Mouse (Mus musculus) cerebellum, adult 8-10 months (tissue): Measurements from ENCODE around the gene Ciz1.

Experiments used
- DNase-seq: peaks from one replicate; pipeline ENCODE4 v3.0.0; 2022

The Ciz1 gene

DNA sequence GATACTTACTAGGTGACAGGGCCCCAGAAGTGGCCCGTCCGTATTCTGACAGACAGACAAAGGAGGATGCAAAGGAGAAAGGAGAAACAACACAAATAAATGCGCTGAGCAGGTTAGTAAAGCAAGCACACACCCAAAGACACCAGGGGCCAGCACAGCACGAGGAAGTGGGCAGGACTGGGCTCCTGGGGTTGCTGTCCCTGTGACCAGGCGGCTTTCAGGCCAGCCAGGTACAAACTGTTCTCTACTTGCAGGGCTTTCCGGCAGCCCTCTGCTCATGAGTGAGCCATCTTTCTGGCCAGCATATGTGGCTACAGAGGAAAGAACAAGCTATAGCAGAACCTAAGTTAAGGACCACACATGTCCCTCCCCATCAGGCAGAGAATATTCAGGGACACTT, 68.5 kb downstream of the Ciz1 start:
- no peak for DNase-seq

- no peak for DNase-seq
Measured at GRCm38 (mm10) chr2:32421851-32422251, 69.7 kb downstream of the Ciz1 start.

- DNase-seq: peak; percentile 48
Measured at GRCm38 (mm10) chr2:32423481-32424331, 71.6 kb downstream of the Ciz1 start.

DNA sequence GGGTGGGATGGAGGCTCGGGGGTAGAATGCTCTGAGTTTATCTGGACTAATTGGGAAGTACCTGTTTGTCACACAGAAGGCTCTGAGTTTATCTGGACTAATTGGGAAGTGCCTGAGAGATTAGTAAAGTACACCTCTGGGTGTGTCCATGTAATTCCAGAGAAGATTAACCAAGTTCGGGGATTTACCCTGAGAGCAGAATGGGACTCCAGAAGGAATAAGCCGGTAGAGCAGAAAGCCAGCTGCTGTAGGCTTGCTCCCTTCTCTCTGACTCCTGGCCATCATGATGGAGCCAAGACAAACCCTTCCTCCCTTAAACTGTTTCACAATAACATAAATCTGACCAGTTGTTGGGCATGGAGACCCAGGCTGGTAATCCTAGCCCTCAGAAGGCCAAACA, 72.7 kb downstream of the Ciz1 start:
- no peak for DNase-seq

- DNase-seq: no peak
Measured at GRCm38 (mm10) chr2:32425568-32425967, 73.4 kb downstream of the Ciz1 start.

DNA sequence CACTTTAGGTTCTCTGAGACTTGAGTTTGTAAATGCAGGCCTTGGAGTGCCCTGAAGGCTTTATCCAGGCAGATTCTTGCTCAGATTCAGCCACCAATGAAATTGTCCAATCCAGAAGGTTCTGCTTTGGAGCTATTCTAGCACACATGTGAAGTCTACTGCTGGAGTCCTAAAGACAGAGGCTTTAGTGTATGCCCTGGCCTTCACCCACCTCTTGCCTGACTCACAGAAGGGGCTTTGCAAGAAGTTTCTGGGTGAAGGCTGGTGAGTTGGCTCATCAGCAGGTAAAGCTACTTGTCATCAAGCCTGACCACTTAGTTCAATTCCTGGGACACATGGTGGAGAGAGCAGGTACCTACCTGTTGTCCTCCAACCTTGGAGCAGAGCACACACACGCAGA, 74.0 kb downstream of the Ciz1 start:
- no peak for DNase-seq

- no peak for DNase-seq
Measured at GRCm38 (mm10) chr2:32427720-32428119, 75.6 kb downstream of the Ciz1 start.

GRCm38 (mm10) chr2:32428262-32428722, 76.2 kb downstream of the Ciz1 start:
- DNase-seq: no peak

- DNase-seq: no peak
Measured at GRCm38 (mm10) chr2:32429215-32429891, 77.2 kb downstream of the Ciz1 start.
